10 mouse cellular contexts compared by ENCODE assay signal in genomic region chr6:57825259-57825715, GRCm38 (mm10). TPM values are rescaled to one million over a fixed set of nuclear protein-coding genes. Genes with fewer than 3 reads are reported as not detected.
DNase-seq lines count a peak whose midpoint lies in the region; ATAC-seq and TF ChIP-seq lines count a peak whose summit lies in the region.
"Had no signal": no experiment of that assay in that cellular context is flagged by ENCODE, and none has a peak within 500 bp of the region (broad histone marks: within the 10 kb centered on the region; RNA-seq: fewer than 3 reads in every experiment).

No protein-coding gene starts in this region.

- peak overlapping the region; percentile 76 for H3K4me3 ChIP-seq in heart, embryonic 12.5 days
- peak overlapping the region; percentile 67 to 79 for H3K4me3 ChIP-seq in ES-E14 (ENCODE audit: insufficient read depth in 1 of 2, low read depth in 1 of 2, low read length in 2 of 2, poor library complexity in 1 of 2, severe bottlenecking in 1 of 2)
- peak overlapping the region; percentile 89 for H3K4me3 ChIP-seq in hindbrain, embryonic 10.5 days

- no peak overlapping the region for H3K27ac ChIP-seq in heart, embryonic 12.5 days (ENCODE audit: poor library complexity, severe bottlenecking)
- H3K27ac ChIP-seq in ES-E14 (ENCODE audit: insufficient read depth, low read depth, low read length, poor library complexity, severe bottlenecking) = no peak overlapping the region
- peak overlapping the region; percentile 98 for H3K27ac ChIP-seq in hindbrain, embryonic 10.5 days

- H3K9me3 ChIP-seq in heart, embryonic 12.5 days (replicated peaks) = no peaks in the 10 kb centered on the region
- no peaks in the 10 kb centered on the region for H3K9me3 ChIP-seq in ES-E14 (ENCODE audit: control insufficient read depth, insufficient read depth, low read depth, low read length)
- no peaks in the 10 kb centered on the region for H3K9me3 ChIP-seq in hindbrain, embryonic 10.5 days

- H3K36me3 ChIP-seq in heart, embryonic 12.5 days = no peaks in the 10 kb centered on the region
- H3K36me3 ChIP-seq in ES-E14 (ENCODE audit: control insufficient read depth, insufficient read depth, low read length, poor library complexity, severe bottlenecking) = no peaks in the 10 kb centered on the region
- H3K36me3 ChIP-seq in hindbrain, embryonic 10.5 days = no peaks in the 10 kb centered on the region

- ATAC-seq in heart, embryonic 12.5 days (ENCODE audit: insufficient number of reproducible peaks, low FRiP score) = peak; percentile 5; the same call in 1 of the 2 replicates
- ATAC-seq in megakaryocyte-erythroid progenitor cell, adult 5-6 weeks (replicated peaks; ENCODE audit: low FRiP score, low TSS enrichment, poor library complexity, severe bottlenecking) = peak; percentile 16; the same call in 1 of the 2 replicates

- WGBS in heart, embryonic 12.5 days = 5% methylated on average over 5 of the region's 5 CpGs
- WGBS in hindbrain, embryonic 10.5 days = 9% methylated on average over 5 of the region's 5 CpGs

- peak overlapping the region; percentile 72 for H3K4me2 ChIP-seq in heart, embryonic 12.5 days

- peak overlapping the region; percentile 89 for H3K9ac ChIP-seq in heart, embryonic 12.5 days
- peak overlapping the region; percentile 65 for H3K9ac ChIP-seq in ES-E14 (ENCODE audit: insufficient read depth, low read depth, low read length, poor library complexity, severe bottlenecking)

- no peaks in the 10 kb centered on the region for H3K27me3 ChIP-seq in heart, embryonic 12.5 days (replicated peaks)
- no peaks in the 10 kb centered on the region for H3K27me3 ChIP-seq in hindbrain, embryonic 10.5 days (ENCODE audit: insufficient read depth, poor library complexity, severe bottlenecking)
- H3K27me3 ChIP-seq: CH12.LX had no signal

- H3K4me1 ChIP-seq in heart, embryonic 12.5 days (replicated peaks) = peaks cover 10% of the 10 kb centered on the region
- no peaks in the 10 kb centered on the region for H3K4me1 ChIP-seq in ES-E14 (ENCODE audit: control insufficient read depth in 2 of 2, insufficient read depth in 2 of 2, low read length in 2 of 2, poor library complexity in 1 of 2)
- peaks cover 22% of the 10 kb centered on the region for H3K4me1 ChIP-seq in hindbrain, embryonic 10.5 days (replicated peaks)

- no peak for DNase-seq in heart, adult 8-10 months (ENCODE audit: low spot score)
- DNase-seq in ES-E14 (ENCODE audit: low read depth, low spot score) = peak; percentile 22
- no peak for DNase-seq in hindbrain, embryonic 10.5 days (ENCODE audit: low spot score)
- DNase-seq in spleen, adult 12 weeks (ENCODE audit: low spot score) = no peak
- no peak for DNase-seq in adrenal gland, adult 2 months
- DNase-seq in natural killer cell, adult 2 months (ENCODE audit: low spot score in 2 of 2) = no peak

- in situ Hi-C loops in ES-E14 (cut with MboI; ENCODE audit: low sequenced_read_pairs in 2 of 2, unreplicated experiment in 2 of 2) = no loop called here

TF ChIP-seq in ES-E14, 5 proteins besides CTCF, POLR2A, EP300 and RAD21:
- TF ChIP-seq ZC3H11A (IDR thresholded peaks at IDR 0.05; ENCODE audit: borderline replicate concordance, low read depth, low read length) (no peak), HCFC1 (IDR thresholded peaks at IDR 0.05; ENCODE audit: borderline replicate concordance, insufficient read depth, low read length) (no peak), ZNF384 (IDR thresholded peaks at IDR 0.05; ENCODE audit: low read depth, low read length) (no peak), MAFK (IDR thresholded peaks at IDR 0.05; ENCODE audit: insufficient read depth, low read depth, low read length) (no peak), CHD2 (IDR thresholded peaks at IDR 0.05; ENCODE audit: low read depth, low read length) (no peak)
TF ChIP-seq in ES-E14: peak in this region for 0.

RNA-seq across cellular contexts. Expression of gene Vopp1, which starts 0.3 kb away (rescaled TPM):
- polyA plus RNA-seq in heart, embryonic 12.5 days (2016; fragmentation: Nextera tagmentation; extraction: Ambion mirVana) = 33.3 and 39.1 TPM in 2 replicates
- 10 to 100 TPM; 19.0 to 22.8 (median 20.4) TPM for total RNA-seq in heart, adult 8-10 months (2022)
- 5.7 and 9.0 TPM in 2 replicates for total RNA-seq in ES-E14 (2012; rRNA removed)
- 61.3 and 72.1 TPM in 2 replicates for polyA plus RNA-seq in hindbrain, embryonic 10.5 days (2016; fragmentation: Nextera tagmentation; extraction: Ambion mirVana)
- total RNA-seq in megakaryocyte-erythroid progenitor cell, adult 5-6 weeks (2014; fragmentation: Nextera tagmentation) = 22.6 and 23.6 TPM in 2 replicates
- 28.2 and 30.6 TPM in 2 replicates for total RNA-seq in megakaryocyte-erythroid progenitor cell, adult 5-6 weeks (2017)
- 10 to 100 TPM; 12.7 to 17.3 TPM for total RNA-seq in adrenal gland, adult 2 months (2021)
- polyA plus RNA-seq in adrenal gland, adult 2 months (2012; rRNA removed) = 8.5 and 10.6 TPM in 2 replicates
- total RNA-seq: CH12.LX had no signal

RNA-seq across cellular contexts. Expression of gene Vmn1r21, which starts 24.9 kb away (rescaled TPM):
- not detected in 2 replicates for polyA plus RNA-seq in heart, embryonic 12.5 days (2016; fragmentation: Nextera tagmentation; extraction: Ambion mirVana)
- total RNA-seq in heart, adult 8-10 months (2022) = not detected
- not detected in 2 replicates for total RNA-seq in ES-E14 (2012; rRNA removed)
- polyA plus RNA-seq in hindbrain, embryonic 10.5 days (2016; fragmentation: Nextera tagmentation; extraction: Ambion mirVana) = not detected in 2 replicates
- total RNA-seq in megakaryocyte-erythroid progenitor cell, adult 5-6 weeks (2014; fragmentation: Nextera tagmentation) = not detected in 2 replicates
- not detected in 2 replicates for total RNA-seq in megakaryocyte-erythroid progenitor cell, adult 5-6 weeks (2017)
- total RNA-seq in adrenal gland, adult 2 months (2021) = not detected
- not detected in 2 replicates for polyA plus RNA-seq in adrenal gland, adult 2 months (2012; rRNA removed)
- total RNA-seq: CH12.LX had no signal
- polyA plus RNA-seq: gonadal fat pad, adult 2 months had no signal
